Mouse (Mus musculus) left cerebral cortex, postnatal 14 days (tissue): ENCODE measurements at regions not wholly inside any gene's neighbourhood (a gene's known extent, or its start where the extent isn't known, plus 50 kb on each side); places are given as distances from the start of the nearest gene placed in this dataset.
A peak's percentile ranks its signal among the peaks of the same experiment; 100 is the strongest.
"Not testable (repeated sequence)": the region's sequence is repeated elsewhere in the genome, so short reads cannot be mapped to it uniquely, and the experiment has no call there.

ENCODE experiments used
- DNase-seq, 2 experiments: peaks; one replicate each; pipeline ENCODE4 v3.0.0; 2021 to 2022; ENCODE audit warnings: low spot score in 2 of 2, mixed read lengths in 1 of 2
- intact Hi-C: fragments of 180-260 bp; cut with DNase I; formaldehyde crosslinking; loops from one replicate; pipeline ENCODE4 v1.15.1; 2025

GRCm38 (mm10) chr14:112534971-112535370 is 779.4 kb upstream of the Tpm3-rs7 start:
- intact Hi-C loops, DNase-seq: not testable (repeated sequence)

GRCm38 (mm10) chr14:112535914-112536313 is 778.5 kb upstream of the Tpm3-rs7 start:
- intact Hi-C loops = no loop called here
- no peak for DNase-seq

GRCm38 (mm10) chr14:112542261-112542660 is 772.1 kb upstream of the Tpm3-rs7 start:
- intact Hi-C loops = no loop called here
- DNase-seq = no peak

GRCm38 (mm10) chr14:112548798-112549197 is 765.6 kb upstream of the Tpm3-rs7 start:
- DNase-seq = no peak
- intact Hi-C loops = no loop called here

- DNase-seq = no peak
- intact Hi-C loops = no loop called here
Measured at GRCm38 (mm10) chr14:112562246-112562645, 752.2 kb upstream of the Tpm3-rs7 start.

- intact Hi-C loops = no loop called here
- DNase-seq = no peak
Measured at GRCm38 (mm10) chr14:112594715-112595114, 719.7 kb upstream of the Tpm3-rs7 start.

GRCm38 (mm10) chr14:112620701-112621100 is 693.7 kb upstream of the Tpm3-rs7 start:
- no peak for DNase-seq
- intact Hi-C loops = no loop called here

- intact Hi-C loops = no loop called here
- DNase-seq = no peak
Measured at GRCm38 (mm10) chr14:112657634-112658033, 656.8 kb upstream of the Tpm3-rs7 start.

GRCm38 (mm10) chr14:112659819-112660218 is 654.6 kb upstream of the Tpm3-rs7 start:
- no peak for DNase-seq
- intact Hi-C loops = no loop called here

- no peak for DNase-seq
- intact Hi-C loops = no loop called here
Measured at GRCm38 (mm10) chr14:112680684-112681083, 633.7 kb upstream of the Tpm3-rs7 start.

GRCm38 (mm10) chr14:112686037-112686436 is 628.4 kb upstream of the Tpm3-rs7 start:
- intact Hi-C loops = no loop called here
- DNase-seq = peak; percentile 7 to 31

GRCm38 (mm10) chr14:112719513-112719912 is 594.9 kb upstream of the Tpm3-rs7 start:
- DNase-seq = no peak
- intact Hi-C loops = no loop called here
